Mouse (Mus musculus) CH12.LX (cell line): ENCODE data around the gene Synpo2.

Source experiments
- BHLHE40 ChIP-seq: IDR thresholded peaks from 2 replicates; pipeline ENCODE4 v1.6.1; 2011; ENCODE audit warnings: mild to moderate bottlenecking, low read depth, low read length, improper control_type of control experiment
- CHD2 ChIP-seq: IDR thresholded peaks from 2 replicates; pipeline ENCODE4 v1.6.1; 2011; ENCODE audit warnings: low read length, improper control_type of control experiment
- CTCF ChIP-seq, 2 experiments: IDR thresholded peaks in 1 of 2; conservative IDR thresholded peaks in 1 of 2; 2 replicates each; pipeline ENCODE4 v1.5.1; 2011 to 2012; ENCODE audit warnings: low read depth in 2 of 2, low read length in 2 of 2, improper control_type of control experiment in 1 of 2, inconsistent platforms in 1 of 2, mild to moderate bottlenecking in 1 of 2, moderate library complexity in 1 of 2
- EP300 ChIP-seq: IDR thresholded peaks from 2 replicates; pipeline ENCODE4 v1.6.1; 2011; ENCODE audit warnings: low read length, improper control_type of control experiment
- MAFK ChIP-seq: IDR thresholded peaks from 2 replicates; pipeline ENCODE4 v1.6.1; 2011; ENCODE audit warnings: low read length, improper control_type of control experiment; ENCODE audit not compliant: insufficient replicate concordance
- MAX ChIP-seq: IDR thresholded peaks from 2 replicates; pipeline ENCODE4 v1.6.1; 2011; ENCODE audit warnings: low read length, improper control_type of control experiment
- MAZ ChIP-seq: IDR thresholded peaks from 2 replicates; pipeline ENCODE4 v1.6.1; 2012; ENCODE audit warnings: low read depth, mild to moderate bottlenecking, inconsistent platforms, low read length, improper control_type of control experiment, moderate library complexity
- POLR2A ChIP-seq: IDR thresholded peaks from 2 replicates; pipeline ENCODE4 v1.6.1; 2011; ENCODE audit warnings: low read depth, mild to moderate bottlenecking, improper control_type of control experiment, low read length
- RAD21 ChIP-seq: IDR thresholded peaks from 2 replicates; pipeline ENCODE4 v1.6.1; 2011; ENCODE audit warnings: low read depth, mild to moderate bottlenecking, low read length, improper control_type of control experiment, moderate library complexity
- TCF12 ChIP-seq: IDR thresholded peaks from 2 replicates; pipeline ENCODE4 v1.6.1; 2014; ENCODE audit warnings: low read depth, mild to moderate bottlenecking, inconsistent platforms, low read length, improper control_type of control experiment
- ZKSCAN1 ChIP-seq: IDR thresholded peaks from 2 replicates; pipeline ENCODE4 v1.6.1; 2012; ENCODE audit warnings: low read depth, inconsistent platforms, low read length, improper control_type of control experiment, borderline replicate concordance

DNA sequence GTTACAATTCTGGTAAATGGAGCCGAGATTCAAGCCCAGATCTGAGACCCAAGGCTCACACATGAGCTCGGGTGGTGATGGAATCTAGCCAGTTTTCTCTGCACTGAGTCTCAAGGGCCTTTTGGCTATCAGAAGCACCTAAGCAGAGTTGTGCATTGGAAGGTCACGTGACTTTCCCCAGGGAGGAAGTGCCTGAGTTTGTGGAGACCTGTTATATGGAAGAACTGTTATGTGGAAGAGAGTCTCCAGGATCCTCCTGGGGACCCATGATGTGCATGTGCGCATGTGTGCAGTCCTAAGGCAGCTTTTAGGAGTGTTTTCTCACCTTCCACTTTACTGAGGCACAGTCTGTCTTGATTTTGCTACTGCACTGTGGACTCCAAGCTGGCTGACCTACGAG is 63.8 kb downstream of the Synpo2 start:
- TF ChIP-seq CTCF (conservative IDR thresholded peaks at IDR 0.05 in 1 of 2, IDR thresholded peaks at IDR 0.05 in 1 of 2; ENCODE audit: low read depth in 2 of 2, low read length in 2 of 2) (no peak), EP300 (no peak), MAZ (no peak), POLR2A (no peak), CHD2 (no peak), TCF12 (no peak), MAFK (no peak), ZKSCAN1 (no peak), MAX (no peak), BHLHE40 (no peak), RAD21 (no peak)
